Mouse (Mus musculus): ENCODE measurements around the gene Ccr6.

GRCm38 (mm10) chr17:8278356-8278755, 42.5 kb downstream of the Ccr6 start:
- no peak for TF ChIP-seq CTCF (IDR thresholded peaks at IDR 0.05; ENCODE audit: insufficient read depth, low read length)
- no peak for TF ChIP-seq POLR2A (IDR thresholded peaks at IDR 0.05; ENCODE audit: borderline replicate concordance, extremely low read depth, low read depth, low read length)
